Mouse (Mus musculus): ENCODE data around the gene Pip4k2c. TPM values are rescaled to one million over a fixed set of nuclear protein-coding genes. Genes with fewer than 3 reads are reported as not detected.
A peak's percentile ranks its signal among the peaks of the same experiment; 100 is the strongest.

Gene Pip4k2c
- polyA plus RNA-seq, 1 experiment from 2014 or later, result 21.3 TPM

DNA sequence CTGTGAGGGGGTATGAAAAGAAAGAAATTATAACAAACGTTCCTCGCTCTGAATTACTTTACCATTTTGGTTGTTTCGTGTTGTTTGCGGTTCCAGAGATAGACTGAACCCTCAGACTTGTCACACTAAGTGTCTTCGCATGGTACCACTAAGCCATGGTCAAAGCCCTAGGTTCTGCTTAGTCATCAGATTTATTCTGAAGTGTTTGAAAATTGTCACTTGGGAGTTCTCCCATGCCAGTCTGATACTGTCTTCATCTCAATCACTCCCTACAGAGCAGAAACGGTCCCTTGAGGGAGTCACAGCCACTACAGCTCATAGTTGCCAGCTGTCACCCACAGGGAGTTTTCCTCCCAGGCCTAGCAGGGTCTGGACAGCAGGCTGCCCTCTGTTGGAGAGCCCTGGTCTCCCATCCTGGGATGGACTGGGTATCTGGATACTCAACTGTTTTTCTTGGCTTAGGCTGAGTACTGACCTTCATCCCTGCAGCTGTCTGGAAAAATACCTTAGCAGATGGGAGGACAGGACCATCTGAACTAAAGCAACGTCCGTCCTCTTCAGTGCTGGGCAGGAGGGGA is 15.0 kb upstream of the Pip4k2c start:
- WGBS, result 74% methylated on average over 8 of the region's 8 CpGs
- Histone ChIP-seq H3K36me3 (replicated peaks) (no peaks in the 10 kb centered on the region), H3K9me3 (no peaks in the 10 kb centered on the region), H3K27me3 (ENCODE audit: poor library complexity, severe bottlenecking) (peaks cover 13% of the 10 kb centered on the region), H3K4me1 (peaks cover 11% of the 10 kb centered on the region; the same call in 1 of the 2 replicates), H3K4me3 (no peak overlapping the region), H3K27ac (no peak overlapping the region)
- DNase-seq (ENCODE audit: extremely low spot score, low spot score), result no peak

GRCm38 (mm10) chr10:127225732-127226131 is 14.3 kb upstream of the Pip4k2c start:
- Histone ChIP-seq H3K27me3 (ENCODE audit: poor library complexity, severe bottlenecking) (peaks cover 13% of the 10 kb centered on the region), H3K4me3 (no peak overlapping the region), H3K9me3 (no peaks in the 10 kb centered on the region), H3K4me1 (peaks cover 11% of the 10 kb centered on the region; the same call in 1 of the 2 replicates), H3K36me3 (replicated peaks) (no peaks in the 10 kb centered on the region), H3K27ac (no peak overlapping the region)
- WGBS, result 35% methylated on average over 10 of the region's 10 CpGs
- DNase-seq (ENCODE audit: extremely low spot score, low spot score), result no peak

DNA sequence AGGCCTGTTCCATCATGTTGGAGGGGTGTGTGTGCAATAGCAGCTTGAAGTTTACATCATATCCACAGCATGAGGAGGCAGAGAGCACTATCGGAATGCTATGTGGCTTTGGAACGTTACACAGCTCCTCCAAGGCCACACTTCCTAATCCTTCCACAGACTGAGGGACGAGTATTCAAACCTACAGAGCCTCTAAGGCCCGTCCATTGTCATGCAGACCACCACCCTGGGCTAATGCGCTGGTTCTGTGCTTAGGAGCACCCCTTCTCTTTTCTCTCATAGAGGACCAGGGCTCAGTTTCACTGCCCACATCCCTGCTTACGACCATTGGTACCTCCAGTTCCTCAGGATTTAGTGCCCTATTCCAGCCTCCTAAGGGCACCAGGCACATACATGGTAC is 13.8 kb upstream of the Pip4k2c start:
- H3K4me3 ChIP-seq, result no peak overlapping the region
- DNase-seq (ENCODE audit: extremely low spot score, low spot score), result no peak
- peaks cover 11% of the 10 kb centered on the region; the same call in 1 of the 2 replicates for H3K4me1 ChIP-seq
- no peak overlapping the region for H3K27ac ChIP-seq
- peaks cover 13% of the 10 kb centered on the region for H3K27me3 ChIP-seq (ENCODE audit: poor library complexity, severe bottlenecking)
- no peaks in the 10 kb centered on the region for H3K36me3 ChIP-seq (replicated peaks)
- H3K9me3 ChIP-seq, result no peaks in the 10 kb centered on the region
- WGBS, result 30% methylated on average over 6 of the region's 6 CpGs

DNA sequence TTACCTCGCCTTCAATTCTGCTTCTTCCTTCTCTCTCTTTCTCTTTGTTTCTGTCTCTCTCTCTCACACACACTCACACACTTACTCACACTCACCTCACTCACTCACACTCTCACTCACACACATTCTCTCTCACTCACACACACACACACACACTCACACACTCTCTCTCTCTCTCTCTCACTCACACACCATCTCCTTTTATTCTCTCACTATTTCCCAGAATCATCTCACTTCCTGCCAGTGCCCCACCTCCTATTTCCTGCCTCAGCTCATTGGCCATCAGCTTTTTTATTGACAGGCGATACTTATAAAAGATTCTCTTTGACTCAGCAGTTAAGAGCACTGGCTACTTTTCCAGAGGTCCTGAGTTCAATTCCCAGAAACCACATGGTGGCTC is 7.0 kb upstream of the Pip4k2c start:
- Histone ChIP-seq H3K36me3 (replicated peaks) (no peaks in the 10 kb centered on the region), H3K9me3 (no peaks in the 10 kb centered on the region), H3K27me3 (ENCODE audit: poor library complexity, severe bottlenecking) (no peaks in the 10 kb centered on the region), H3K27ac (no peak overlapping the region), H3K4me3 (no peak overlapping the region), H3K4me1 (peaks cover 6% of the 10 kb centered on the region; the same call in 1 of the 2 replicates)
- 88% methylated on average over 2 of the region's 2 CpGs for WGBS
- no peak for DNase-seq (ENCODE audit: extremely low spot score, low spot score)

- Histone ChIP-seq H3K27ac (no peak overlapping the region), H3K36me3 (replicated peaks) (no peaks in the 10 kb centered on the region), H3K4me3 (no peak overlapping the region), H3K9me3 (no peaks in the 10 kb centered on the region), H3K4me1 (no peaks in the 10 kb centered on the region), H3K27me3 (ENCODE audit: poor library complexity, severe bottlenecking) (no peaks in the 10 kb centered on the region)
- DNase-seq (ENCODE audit: extremely low spot score, low spot score), result no peak
Measured at GRCm38 (mm10) chr10:127217177-127217576, 5.8 kb upstream of the Pip4k2c start.

DNA sequence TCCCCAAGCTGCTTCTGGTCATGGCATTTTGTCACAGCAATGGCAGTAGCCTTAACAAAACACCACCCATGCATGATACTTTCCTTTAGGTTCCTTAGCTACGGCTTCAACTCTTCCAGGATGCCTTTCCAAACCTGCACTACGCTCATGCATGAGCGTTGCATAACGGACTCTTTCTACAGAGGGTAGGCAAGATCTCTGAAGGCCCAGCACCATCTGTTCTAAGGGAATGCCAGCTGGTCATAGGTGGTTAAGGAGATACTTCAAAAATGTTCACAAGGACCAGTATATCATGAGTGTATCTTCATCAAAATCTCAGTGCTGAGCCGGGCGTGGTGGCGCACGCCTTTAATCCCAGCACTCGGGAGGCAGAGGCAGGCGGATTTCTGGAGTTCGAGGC is 5.1 kb upstream of the Pip4k2c start:
- no peak for DNase-seq (ENCODE audit: extremely low spot score, low spot score)
- no peak overlapping the region for H3K4me3 ChIP-seq
- 96% methylated on average over 11 of the region's 11 CpGs for WGBS
- H3K36me3 ChIP-seq (replicated peaks), result no peaks in the 10 kb centered on the region
- 0 out of 2 replicates have a peak, but pooled peaks cover 5% of the 10 kb centered on the region for H3K4me1 ChIP-seq
- H3K9me3 ChIP-seq, result no peaks in the 10 kb centered on the region
- no peak overlapping the region for H3K27ac ChIP-seq
- no peaks in the 10 kb centered on the region for H3K27me3 ChIP-seq (ENCODE audit: poor library complexity, severe bottlenecking)

GRCm38 (mm10) chr10:127214422-127214803 is 3.0 kb upstream of the Pip4k2c start:
- 0 out of 2 replicates have a peak, but pooled peaks cover 4% of the 10 kb centered on the region for H3K27me3 ChIP-seq (ENCODE audit: poor library complexity, severe bottlenecking)
- H3K36me3 ChIP-seq (replicated peaks), result no peaks in the 10 kb centered on the region
- no peak for DNase-seq (ENCODE audit: extremely low spot score, low spot score)
- no peak overlapping the region for H3K27ac ChIP-seq
- H3K4me3 ChIP-seq, result no peak overlapping the region
- no peaks in the 10 kb centered on the region for H3K9me3 ChIP-seq
- 66% methylated on average over 1 of the region's 1 CpGs for WGBS
- H3K4me1 ChIP-seq, result peaks cover 24% of the 10 kb centered on the region

DNA sequence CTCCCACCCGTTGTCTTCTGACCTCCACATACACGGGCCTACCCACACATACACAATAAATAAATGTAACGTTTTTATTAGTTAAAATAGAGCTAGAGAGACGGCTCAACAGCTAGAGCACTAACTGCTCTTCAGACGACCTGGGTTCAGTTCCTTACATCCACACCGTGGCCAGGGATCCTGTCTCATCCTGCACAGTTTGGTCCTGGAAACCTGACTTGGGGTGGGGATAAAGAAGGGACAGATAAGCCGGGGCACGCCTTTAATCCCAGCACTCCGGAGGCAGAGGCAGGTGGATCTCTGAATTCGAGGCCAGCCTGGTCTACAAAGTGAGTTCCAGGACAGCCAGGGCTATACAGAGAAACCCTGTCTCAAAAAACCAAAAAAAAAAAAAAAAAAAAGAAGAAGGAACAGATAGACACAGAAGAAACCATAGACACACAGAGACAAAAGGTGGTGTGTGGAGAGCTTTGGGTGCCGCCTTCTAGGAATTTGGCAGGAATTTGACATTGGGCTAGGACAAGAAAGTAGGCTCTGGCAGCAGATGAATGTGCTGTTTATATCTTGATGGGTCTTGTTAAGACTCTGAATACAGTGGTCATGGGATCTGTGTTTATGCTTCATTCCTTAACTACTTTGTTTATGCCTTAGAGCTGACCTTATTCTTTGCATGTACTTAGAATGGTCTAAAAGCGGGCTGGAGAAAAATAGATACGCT is 2.5 kb upstream of the Pip4k2c start:
- H3K9me3 ChIP-seq, result no peaks in the 10 kb centered on the region
- peaks cover under 1% of the 10 kb centered on the region; the same call in 1 of the 2 replicates for H3K36me3 ChIP-seq (replicated peaks)
- no peak for DNase-seq (ENCODE audit: extremely low spot score, low spot score)
- H3K27me3 ChIP-seq (ENCODE audit: poor library complexity, severe bottlenecking), result 0 out of 2 replicates have a peak, but pooled peaks cover 4% of the 10 kb centered on the region
- no peak overlapping the region for H3K4me3 ChIP-seq
- H3K27ac ChIP-seq, result no peak overlapping the region
- H3K4me1 ChIP-seq, result peaks cover 27% of the 10 kb centered on the region
- 86% methylated on average over 13 of the region's 13 CpGs for WGBS

GRCm38 (mm10) chr10:127213272-127213671 is 1.9 kb upstream of the Pip4k2c start:
- H3K4me3 ChIP-seq, result no peak overlapping the region
- 92% methylated on average over 8 of the region's 8 CpGs for WGBS
- H3K9me3 ChIP-seq, result no peaks in the 10 kb centered on the region
- H3K36me3 ChIP-seq (replicated peaks), result peaks cover 6% of the 10 kb centered on the region
- H3K27me3 ChIP-seq (ENCODE audit: poor library complexity, severe bottlenecking), result 0 out of 2 replicates have a peak, but pooled peaks cover 4% of the 10 kb centered on the region
- no peak overlapping the region for H3K27ac ChIP-seq
- no peak for DNase-seq (ENCODE audit: extremely low spot score, low spot score)
- peaks cover 27% of the 10 kb centered on the region for H3K4me1 ChIP-seq

DNA sequence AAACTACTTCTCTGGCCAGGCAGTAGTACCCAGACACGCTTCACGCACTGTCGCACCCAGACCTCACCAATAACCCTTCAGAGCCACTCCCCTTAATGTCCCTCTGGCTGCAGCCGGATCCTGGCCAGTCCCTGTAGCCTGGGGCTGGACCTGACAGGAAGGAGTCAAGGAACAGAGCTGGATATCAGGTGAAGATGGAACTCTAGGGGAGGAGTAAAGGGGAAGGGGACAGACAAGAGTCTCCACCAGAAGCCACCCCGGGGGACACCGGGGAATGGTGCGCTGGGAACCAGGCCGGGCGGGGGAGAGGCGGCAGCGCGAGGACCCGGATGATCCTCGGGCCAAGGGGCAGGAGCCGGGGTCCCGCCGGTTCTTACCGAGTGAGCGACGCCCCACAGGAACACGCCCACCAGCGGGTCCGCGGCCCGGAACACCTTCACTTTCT is 402 bp downstream of the Pip4k2c start:
- Histone ChIP-seq H3K27ac (peak overlapping the region; percentile 85), H3K36me3 (replicated peaks) (peaks cover 29% of the 10 kb centered on the region), H3K4me1 (peaks cover 27% of the 10 kb centered on the region), H3K9me3 (no peaks in the 10 kb centered on the region), H3K4me3 (peak overlapping the region; percentile 93), H3K27me3 (ENCODE audit: poor library complexity, severe bottlenecking) (0 out of 2 replicates have a peak, but pooled peaks cover 4% of the 10 kb centered on the region)
- WGBS, result under 1% methylated on average over 25 of the region's 25 CpGs
- DNase-seq (ENCODE audit: extremely low spot score, low spot score), result peak; percentile 26

GRCm38 (mm10) chr10:127209928-127210570 is 1.3 kb downstream of the Pip4k2c start:
- H3K27me3 ChIP-seq (ENCODE audit: poor library complexity, severe bottlenecking), result 0 out of 2 replicates have a peak, but pooled peaks cover 4% of the 10 kb centered on the region

GRCm38 (mm10) chr10:127208921-127209320 is 2.5 kb downstream of the Pip4k2c start:
- Histone ChIP-seq H3K36me3 (replicated peaks) (peaks cover 49% of the 10 kb centered on the region), H3K9me3 (no peaks in the 10 kb centered on the region), H3K4me1 (peaks cover 27% of the 10 kb centered on the region), H3K27me3 (ENCODE audit: poor library complexity, severe bottlenecking) (0 out of 2 replicates have a peak, but pooled peaks cover 4% of the 10 kb centered on the region), H3K27ac (no peak overlapping the region), H3K4me3 (no peak overlapping the region)
- WGBS, result 91% methylated on average over 4 of the region's 4 CpGs
- DNase-seq (ENCODE audit: extremely low spot score, low spot score), result no peak

More at GRCm38 (mm10) chr10:127209928-127210570, 1.3 kb downstream of the Pip4k2c start:
- Histone ChIP-seq H3K27ac (no peak overlapping the region), H3K9me3 (no peaks in the 10 kb centered on the region), H3K36me3 (replicated peaks) (peaks cover 39% of the 10 kb centered on the region), H3K4me3 (peak overlapping the region; percentile 93), H3K4me1 (peaks cover 27% of the 10 kb centered on the region)
- whole genome bisulfite sequencing, result 88% methylated on average over 13 of the region's 13 CpGs
- no peak for DNase-seq (ENCODE audit: extremely low spot score, low spot score)

DNA sequence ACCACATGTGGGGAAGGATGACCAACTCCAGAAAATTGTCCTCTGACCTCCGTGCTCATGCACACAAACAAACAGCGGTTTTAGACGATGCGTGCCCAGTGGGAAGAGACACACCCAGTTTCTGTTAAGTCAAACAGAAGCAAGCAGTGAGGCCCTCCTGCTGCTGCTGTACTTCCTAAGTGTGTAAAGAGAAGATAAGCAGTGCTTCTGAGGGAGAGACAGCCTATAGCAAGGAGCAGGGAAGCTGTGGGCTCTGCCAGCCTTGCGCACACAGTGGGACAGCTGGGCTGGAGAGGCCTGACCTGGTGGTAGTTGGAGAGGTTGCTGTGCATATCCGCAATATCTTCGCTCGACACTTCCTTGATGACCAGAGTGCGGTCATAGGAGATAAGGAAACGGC is 6.0 kb downstream of the Pip4k2c start:
- Histone ChIP-seq H3K27ac (no peak overlapping the region), H3K36me3 (replicated peaks) (peaks cover 84% of the 10 kb centered on the region), H3K9me3 (no peaks in the 10 kb centered on the region), H3K4me3 (no peak overlapping the region), H3K4me1 (peaks cover 12% of the 10 kb centered on the region), H3K27me3 (ENCODE audit: poor library complexity, severe bottlenecking) (0 out of 2 replicates have a peak, but pooled peaks cover 2% of the 10 kb centered on the region)
- 90% methylated on average over 10 of the region's 10 CpGs for WGBS
- DNase-seq (ENCODE audit: extremely low spot score, low spot score), result no peak

Measured in forebrain, embryonic 10.5 days (tissue).